Mouse (Mus musculus): ENCODE data around the gene Mrpl2. TPM values are rescaled to one million over a fixed set of nuclear protein-coding genes. Genes with fewer than 3 reads are reported as not detected.

Gene Mrpl2
- polyA plus RNA-seq, 1 experiment, result 151 TPM

DNA sequence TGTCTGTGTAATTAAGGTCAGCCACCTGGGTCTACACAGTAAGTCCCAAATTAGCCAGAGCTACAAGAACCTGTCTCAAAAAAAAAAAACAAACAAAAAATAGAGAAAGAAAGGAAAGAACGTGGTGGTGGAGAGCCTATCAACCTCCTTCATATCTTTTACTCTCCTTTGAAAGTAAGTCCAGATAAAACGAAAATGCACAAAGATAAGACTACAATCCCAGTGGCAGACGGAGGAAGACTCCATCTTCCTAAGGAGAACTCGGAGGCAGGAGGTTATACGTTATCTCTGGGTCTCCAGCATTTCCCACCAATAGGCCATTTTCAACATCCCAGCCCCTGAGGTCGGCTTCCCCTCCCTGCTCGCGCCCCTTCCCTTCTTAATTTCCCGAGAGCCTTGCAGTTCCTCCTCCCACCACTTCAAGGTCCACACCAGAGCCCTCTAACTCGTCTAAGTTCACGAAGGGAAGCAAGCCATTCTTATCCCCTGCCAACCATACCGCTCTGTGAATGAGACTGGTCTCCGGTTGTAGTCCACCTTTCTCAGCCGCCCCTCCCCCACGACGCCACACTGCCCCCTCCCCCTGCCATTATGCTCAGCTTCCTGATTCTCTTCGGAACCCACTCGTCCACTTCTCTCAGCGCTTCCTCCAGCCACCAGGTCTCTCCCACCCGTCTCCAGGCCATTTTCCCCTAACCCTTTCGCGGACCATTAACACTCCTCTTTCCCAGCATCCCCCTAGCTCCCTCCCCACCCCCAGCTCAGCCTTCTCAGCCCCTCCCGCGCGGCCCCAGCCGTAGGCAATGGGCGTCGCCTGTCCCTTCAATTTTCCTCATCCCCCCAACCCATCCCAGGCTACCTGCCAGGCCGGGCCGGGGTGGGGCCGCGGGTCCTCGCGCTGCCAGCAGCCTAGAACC lies 34.1 kb downstream of the Mrpl2 start:
- H3ac ChIP-seq (ENCODE audit: control insufficient read depth, insufficient read length, low read depth), result peak overlapping the region; percentile 68
- H3K27me3 ChIP-seq (ENCODE audit: control insufficient read depth, insufficient read depth, insufficient read length), result no peaks in the 10 kb centered on the region
- H3K79me3 ChIP-seq (ENCODE audit: low read depth), result peaks cover 19% of the 10 kb centered on the region
- H3K79me2 ChIP-seq (ENCODE audit: control insufficient read depth, insufficient read depth), result peaks cover 47% of the 10 kb centered on the region
- peaks cover 46% of the 10 kb centered on the region for H3K36me3 ChIP-seq (ENCODE audit: control insufficient read depth, insufficient read depth)
- no peak for TF ChIP-seq MYOG (IDR thresholded peaks at IDR 0.05; ENCODE audit: control insufficient read depth, extremely low read depth, insufficient read length)
- no peak for TF ChIP-seq FOSL1 (IDR thresholded peaks at IDR 0.05; ENCODE audit: insufficient read depth, low read length, poor library complexity, severe bottlenecking)
- TF ChIP-seq MAX (IDR thresholded peaks at IDR 0.05), result no peak
- TF ChIP-seq CEBPB (IDR thresholded peaks at IDR 0.05; ENCODE audit: low read depth), result no peak
- TF ChIP-seq USF1 (IDR thresholded peaks at IDR 0.05; ENCODE audit: low read depth), result no peak
- TF ChIP-seq CTCF (IDR thresholded peaks at IDR 0.05; ENCODE audit: control insufficient read depth, insufficient read depth, insufficient read length), result no peak
- no peak for TF ChIP-seq MYOD1 (IDR thresholded peaks at IDR 0.05; ENCODE audit: control insufficient read depth, insufficient read length, low read depth)
- peak overlapping the region; percentile 91 for H3K4me3 ChIP-seq (ENCODE audit: insufficient read depth, poor library complexity, severe bottlenecking)

DNA sequence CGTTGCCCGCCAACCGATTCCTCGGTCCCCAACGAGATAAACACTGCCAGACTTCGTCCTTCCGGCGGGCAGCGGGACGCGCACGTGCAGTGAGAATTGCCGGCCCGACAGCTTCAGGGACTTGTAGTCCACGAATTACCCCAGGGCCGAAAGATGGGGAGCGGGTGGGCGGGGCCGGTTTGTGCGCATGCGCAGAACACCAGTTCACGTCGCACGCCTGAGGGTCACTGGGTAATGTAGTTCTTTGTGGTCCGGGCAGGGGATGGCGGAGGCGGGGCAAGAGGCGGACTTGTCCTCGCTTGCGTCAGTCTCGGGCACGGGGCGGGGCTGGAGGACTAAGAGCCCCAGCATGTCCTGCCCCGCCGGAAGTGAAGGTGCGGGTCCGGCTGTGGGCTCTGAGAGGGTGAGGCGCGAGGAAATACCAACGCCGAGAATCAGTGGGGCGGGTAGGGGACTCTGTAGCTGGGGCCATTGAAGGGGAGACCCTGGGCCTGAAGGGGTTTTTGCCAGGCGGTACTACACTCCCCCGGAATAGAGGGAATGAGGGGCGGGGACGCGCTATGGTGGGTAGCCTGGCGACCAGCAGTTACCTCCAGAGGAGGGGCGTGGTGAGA lies 34.8 kb downstream of the Mrpl2 start, which contains the start of gene Klhdc3:
Klhdc3 (minus strand) TSS at position 155 of the 614 bp plus-strand sequence.
- H3K36me3 ChIP-seq (ENCODE audit: control insufficient read depth, insufficient read depth), result peaks cover 45% of the 10 kb centered on the region
- H3K27me3 ChIP-seq (ENCODE audit: control insufficient read depth, insufficient read depth, insufficient read length), result no peaks in the 10 kb centered on the region
- H3K79me3 ChIP-seq (ENCODE audit: low read depth), result peaks cover 19% of the 10 kb centered on the region
- H3K4me3 ChIP-seq (ENCODE audit: insufficient read depth, poor library complexity, severe bottlenecking), result peak within 1 kb of the TSS; percentile 91
- H3K79me2 ChIP-seq (ENCODE audit: control insufficient read depth, insufficient read depth), result peaks cover 47% of the 10 kb centered on the region
- peak; percentile 32 for TF ChIP-seq CEBPB (IDR thresholded peaks at IDR 0.05; ENCODE audit: low read depth)
- TF ChIP-seq USF1 (IDR thresholded peaks at IDR 0.05; ENCODE audit: low read depth), result no peak
- peak; percentile 10 for TF ChIP-seq MAX (IDR thresholded peaks at IDR 0.05)
- H3ac ChIP-seq (ENCODE audit: control insufficient read depth, insufficient read length, low read depth), result peak within 1 kb of the TSS; percentile 68

DNA sequence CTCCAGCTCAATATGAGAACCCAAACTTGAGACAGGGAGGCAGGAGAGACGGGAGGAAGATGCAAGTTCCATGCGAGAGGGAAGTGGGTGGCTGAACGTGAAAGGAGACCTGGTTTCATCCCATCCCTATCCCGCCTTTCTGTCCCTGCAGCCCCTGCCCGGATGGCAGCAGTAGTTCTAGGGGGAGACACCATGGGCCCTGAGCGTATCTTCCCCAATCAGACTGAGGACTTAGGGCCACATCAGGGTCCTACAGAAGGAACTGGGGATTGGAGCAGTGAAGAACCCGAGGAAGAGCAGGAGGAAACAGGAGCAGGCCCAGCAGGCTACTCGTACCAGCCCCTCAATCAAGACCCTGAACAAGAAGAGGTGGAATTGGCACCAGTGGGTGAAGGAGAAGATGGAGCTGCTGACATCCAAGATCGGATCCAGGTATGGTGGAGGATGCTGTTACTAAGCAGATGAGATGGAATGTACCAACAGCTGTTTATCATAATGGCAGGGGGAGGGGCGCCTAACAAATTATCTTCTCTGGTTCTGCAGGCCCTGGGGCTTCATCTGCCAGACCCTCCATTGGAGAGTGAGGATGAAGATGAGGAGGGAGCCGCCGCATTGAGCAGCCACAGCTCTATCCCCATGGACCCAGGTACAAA lies 35.6 kb downstream of the Mrpl2 start:
- Histone ChIP-seq H3K27me3 (ENCODE audit: control insufficient read depth, insufficient read depth, insufficient read length) (no peaks in the 10 kb centered on the region), H3K79me3 (ENCODE audit: low read depth) (peaks cover 19% of the 10 kb centered on the region), H3ac (ENCODE audit: control insufficient read depth, insufficient read length, low read depth) (peak overlapping the region; percentile 60), H3K36me3 (ENCODE audit: control insufficient read depth, insufficient read depth) (peaks cover 47% of the 10 kb centered on the region), H3K79me2 (ENCODE audit: control insufficient read depth, insufficient read depth) (peaks cover 47% of the 10 kb centered on the region), H3K4me3 (ENCODE audit: insufficient read depth, poor library complexity, severe bottlenecking) (peak overlapping the region; percentile 52)
- no peak for TF ChIP-seq FOSL1 (IDR thresholded peaks at IDR 0.05; ENCODE audit: insufficient read depth, low read length, poor library complexity, severe bottlenecking)
- TF ChIP-seq USF1 (IDR thresholded peaks at IDR 0.05; ENCODE audit: low read depth), result no peak
- TF ChIP-seq MAX (IDR thresholded peaks at IDR 0.05), result no peak
- no peak for TF ChIP-seq CTCF (IDR thresholded peaks at IDR 0.05; ENCODE audit: control insufficient read depth, insufficient read depth, insufficient read length)
- no peak for TF ChIP-seq CEBPB (IDR thresholded peaks at IDR 0.05; ENCODE audit: low read depth)
- TF ChIP-seq MYOD1 (IDR thresholded peaks at IDR 0.05; ENCODE audit: control insufficient read depth, insufficient read length, low read depth), result no peak
- TF ChIP-seq MYOG (IDR thresholded peaks at IDR 0.05; ENCODE audit: control insufficient read depth, extremely low read depth, insufficient read length), result no peak

DNA sequence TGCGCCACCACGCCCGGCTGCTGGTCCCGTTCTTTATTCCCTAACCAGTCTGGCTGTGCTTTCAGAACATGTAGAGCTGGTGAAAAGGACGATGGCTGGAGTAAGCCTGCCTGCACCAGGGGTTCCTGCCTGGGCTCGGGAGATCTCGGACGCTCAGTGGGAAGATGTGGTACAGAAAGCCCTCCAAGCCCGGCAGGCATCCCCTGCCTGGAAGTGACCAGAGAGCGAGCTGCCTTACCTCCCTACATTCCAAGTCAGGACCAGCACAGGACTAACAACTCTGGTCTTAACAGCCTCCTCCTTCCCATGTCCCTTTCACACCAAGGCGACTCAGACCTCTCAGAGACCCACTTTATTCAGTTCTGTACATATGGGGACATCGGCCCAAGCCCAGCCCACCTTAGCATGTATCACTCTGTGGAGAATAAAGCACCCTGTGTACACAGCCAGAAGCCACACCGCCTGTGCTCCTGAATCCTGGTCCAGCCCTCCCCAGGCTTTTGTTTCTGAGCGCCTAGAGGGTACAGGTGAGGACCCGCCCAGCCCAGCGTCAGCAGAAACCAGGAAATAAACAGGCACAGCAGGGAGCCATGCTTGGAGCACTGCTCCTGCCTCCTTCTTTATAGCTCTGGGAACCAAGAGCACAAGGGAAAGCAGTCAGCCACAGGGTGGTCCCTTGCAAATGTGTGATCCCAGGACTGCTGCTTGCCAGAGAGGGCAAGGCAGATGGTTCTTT lies 36.8 kb downstream of the Mrpl2 start:
- peaks cover 47% of the 10 kb centered on the region for H3K36me3 ChIP-seq (ENCODE audit: control insufficient read depth, insufficient read depth)

DNA sequence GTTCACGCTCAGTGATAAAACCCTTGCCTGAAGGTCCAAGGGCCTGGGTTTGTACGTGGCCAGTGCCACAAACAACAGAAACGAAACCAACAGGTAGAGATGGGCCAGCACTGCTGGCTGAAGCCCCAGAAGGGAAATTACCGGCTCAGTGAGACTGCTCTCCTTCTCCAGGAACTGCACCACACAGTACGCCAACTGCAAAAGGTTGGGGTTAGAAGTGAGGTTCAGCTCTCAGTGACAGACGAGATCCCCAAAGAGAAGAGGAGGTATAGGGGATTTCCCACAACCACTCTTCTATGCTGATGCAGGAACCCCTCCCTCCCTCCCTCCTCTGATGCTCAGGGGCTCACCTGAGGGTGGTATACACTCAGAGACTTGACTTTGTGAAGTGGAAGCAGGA lies 39.9 kb downstream of the Mrpl2 start:
- Histone ChIP-seq H3K79me3 (ENCODE audit: low read depth) (peaks cover 14% of the 10 kb centered on the region), H3K36me3 (ENCODE audit: control insufficient read depth, insufficient read depth) (peaks cover 44% of the 10 kb centered on the region), H3K79me2 (ENCODE audit: control insufficient read depth, insufficient read depth) (peaks cover 35% of the 10 kb centered on the region), H3K27me3 (ENCODE audit: control insufficient read depth, insufficient read depth, insufficient read length) (no peaks in the 10 kb centered on the region), H3ac (ENCODE audit: control insufficient read depth, insufficient read length, low read depth) (no peak overlapping the region), H3K4me3 (ENCODE audit: insufficient read depth, poor library complexity, severe bottlenecking) (no peak overlapping the region)
- TF ChIP-seq MYOD1 (IDR thresholded peaks at IDR 0.05; ENCODE audit: control insufficient read depth, insufficient read length, low read depth), result no peak
- no peak for TF ChIP-seq MYOG (IDR thresholded peaks at IDR 0.05; ENCODE audit: control insufficient read depth, extremely low read depth, insufficient read length)
- TF ChIP-seq USF1 (IDR thresholded peaks at IDR 0.05; ENCODE audit: low read depth), result no peak
- TF ChIP-seq CTCF (IDR thresholded peaks at IDR 0.05; ENCODE audit: control insufficient read depth, insufficient read depth, insufficient read length), result no peak
- no peak for TF ChIP-seq MAX (IDR thresholded peaks at IDR 0.05)
- TF ChIP-seq CEBPB (IDR thresholded peaks at IDR 0.05; ENCODE audit: low read depth), result no peak
- no peak for TF ChIP-seq FOSL1 (IDR thresholded peaks at IDR 0.05; ENCODE audit: insufficient read depth, low read length, poor library complexity, severe bottlenecking)

More for the DNA sequence above, 36.8 kb downstream of the Mrpl2 start:
- H3K79me3 ChIP-seq (ENCODE audit: low read depth), result peaks cover 19% of the 10 kb centered on the region
- H3K4me3 ChIP-seq (ENCODE audit: insufficient read depth, poor library complexity, severe bottlenecking), result no peak overlapping the region
- no peak overlapping the region for H3ac ChIP-seq (ENCODE audit: control insufficient read depth, insufficient read length, low read depth)
- no peak for TF ChIP-seq MAX (IDR thresholded peaks at IDR 0.05)
- TF ChIP-seq CEBPB (IDR thresholded peaks at IDR 0.05; ENCODE audit: low read depth), result no peak
- no peak for TF ChIP-seq USF1 (IDR thresholded peaks at IDR 0.05; ENCODE audit: low read depth)
- TF ChIP-seq MYOG (IDR thresholded peaks at IDR 0.05; ENCODE audit: control insufficient read depth, extremely low read depth, insufficient read length), result no peak
- TF ChIP-seq CTCF (IDR thresholded peaks at IDR 0.05; ENCODE audit: control insufficient read depth, insufficient read depth, insufficient read length), result no peak
- no peak for TF ChIP-seq MYOD1 (IDR thresholded peaks at IDR 0.05; ENCODE audit: control insufficient read depth, insufficient read length, low read depth)
- TF ChIP-seq FOSL1 (IDR thresholded peaks at IDR 0.05; ENCODE audit: insufficient read depth, low read length, poor library complexity, severe bottlenecking), result no peak
- H3K27me3 ChIP-seq (ENCODE audit: control insufficient read depth, insufficient read depth, insufficient read length), result no peaks in the 10 kb centered on the region
- H3K79me2 ChIP-seq (ENCODE audit: control insufficient read depth, insufficient read depth), result peaks cover 40% of the 10 kb centered on the region
